Mouse (Mus musculus) lung, postnatal 25 days (tissue): Measurements from ENCODE around the gene Cbarp.

Source experiments
- DNase-seq: peaks from one replicate; pipeline ENCODE4 v3.0.0; 2022; ENCODE audit warnings: low spot score

The Cbarp gene

GRCm38 (mm10) chr10:80140666-80141035 lies at the start of gene Cbarp:
Gene Cbarp, minus strand, starts transcription at chr10:80140835.
- no peak for DNase-seq

- DNase-seq, result no peak
These were observed 49.4 kb upstream of the Cbarp start for GRCm38 (mm10) chr10:80189999-80190398.

DNA sequence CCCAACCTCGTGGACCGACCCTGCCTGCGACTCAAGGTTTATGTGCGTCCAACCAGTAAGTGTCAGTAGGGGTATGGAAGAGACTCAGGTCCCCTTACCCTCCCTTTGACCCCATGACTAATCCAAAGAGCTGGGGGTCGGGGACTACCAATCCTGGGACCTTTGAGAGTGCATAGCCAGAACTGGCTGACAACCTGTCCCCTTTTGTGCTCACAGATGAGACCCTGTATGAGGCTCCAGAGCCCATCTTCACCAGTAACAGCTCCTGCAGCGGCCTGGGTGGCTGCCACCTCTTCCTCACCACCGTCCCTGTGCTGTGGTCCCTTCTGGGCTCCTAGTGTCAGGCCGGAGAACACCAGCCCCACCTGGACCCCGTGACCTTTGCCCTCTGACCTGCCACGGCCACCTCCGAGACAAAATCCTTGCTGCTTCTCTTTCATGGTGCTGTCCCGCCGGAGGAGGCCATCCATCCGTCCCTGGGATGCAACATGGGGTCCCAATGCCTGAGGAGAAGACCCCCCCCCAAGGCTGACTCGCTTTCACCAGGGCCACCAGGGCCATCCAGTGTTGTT lies 47.9 kb upstream of the Cbarp start:
- DNase-seq, result no peak

GRCm38 (mm10) chr10:80187739-80188138 lies 47.1 kb upstream of the Cbarp start:
- no peak for DNase-seq

- DNase-seq, result no peak
These were observed 46.0 kb upstream of the Cbarp start for GRCm38 (mm10) chr10:80186649-80187048.

DNA sequence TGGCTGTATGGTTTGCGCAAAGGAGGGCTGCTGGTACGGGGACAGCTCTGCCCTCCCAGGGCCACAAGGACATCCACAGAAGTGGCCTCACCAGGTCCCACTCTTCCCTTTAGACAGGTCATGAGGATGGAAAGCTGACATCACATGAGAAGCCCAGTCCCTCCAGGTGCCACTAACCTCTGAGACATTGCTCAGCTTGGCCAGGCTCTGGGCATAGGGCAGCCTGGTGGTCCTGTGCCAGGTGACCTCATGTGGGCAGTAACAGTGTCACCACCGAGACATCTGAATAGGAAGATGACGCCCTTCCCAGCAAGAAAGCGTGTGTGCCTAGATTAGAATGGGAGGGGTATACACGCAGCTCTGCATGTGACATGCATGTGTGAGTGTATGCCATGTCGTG lies 41.9 kb upstream of the Cbarp start:
- DNase-seq, result no peak

DNA sequence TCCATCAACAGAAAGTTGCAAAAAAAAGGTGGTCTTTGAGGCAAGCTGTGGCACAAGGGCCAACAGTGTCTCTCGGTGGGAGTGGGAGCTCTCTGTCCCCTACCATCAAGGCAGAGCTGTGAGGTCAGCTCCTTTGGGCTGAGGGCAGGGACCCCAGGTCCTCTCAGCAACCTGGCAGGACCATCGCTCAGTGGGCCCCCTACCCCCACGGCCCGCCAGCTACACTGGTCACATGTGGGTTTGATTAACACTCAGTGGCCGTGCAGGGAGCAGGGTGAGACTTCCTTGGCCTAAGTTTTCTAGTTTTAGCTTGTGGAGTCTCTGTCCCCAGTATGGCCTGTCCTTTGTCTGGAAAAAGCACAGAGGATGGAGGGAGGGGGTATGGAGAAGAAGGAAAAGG lies 40.2 kb upstream of the Cbarp start:
- DNase-seq, result no peak

DNA sequence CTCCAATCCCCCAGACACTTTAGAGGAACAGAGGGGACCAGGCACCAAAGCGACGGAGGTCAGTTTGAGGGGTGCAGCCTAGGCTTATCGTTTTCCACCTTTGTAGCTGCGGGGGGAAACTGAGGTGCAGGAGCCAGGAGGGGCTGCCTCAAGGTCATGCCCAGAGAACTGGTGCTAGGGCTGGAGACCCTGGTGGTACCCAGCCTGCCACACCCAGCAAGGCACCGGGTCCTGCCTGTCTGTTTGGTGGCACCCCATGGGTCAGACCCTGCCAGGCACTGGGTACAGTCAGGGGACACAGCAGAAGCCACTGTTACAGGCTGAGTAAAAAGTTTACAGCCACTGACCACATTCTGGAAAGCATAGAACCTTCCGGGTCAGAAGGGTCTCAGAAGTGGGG lies 39.7 kb upstream of the Cbarp start:
- no peak for DNase-seq

DNA sequence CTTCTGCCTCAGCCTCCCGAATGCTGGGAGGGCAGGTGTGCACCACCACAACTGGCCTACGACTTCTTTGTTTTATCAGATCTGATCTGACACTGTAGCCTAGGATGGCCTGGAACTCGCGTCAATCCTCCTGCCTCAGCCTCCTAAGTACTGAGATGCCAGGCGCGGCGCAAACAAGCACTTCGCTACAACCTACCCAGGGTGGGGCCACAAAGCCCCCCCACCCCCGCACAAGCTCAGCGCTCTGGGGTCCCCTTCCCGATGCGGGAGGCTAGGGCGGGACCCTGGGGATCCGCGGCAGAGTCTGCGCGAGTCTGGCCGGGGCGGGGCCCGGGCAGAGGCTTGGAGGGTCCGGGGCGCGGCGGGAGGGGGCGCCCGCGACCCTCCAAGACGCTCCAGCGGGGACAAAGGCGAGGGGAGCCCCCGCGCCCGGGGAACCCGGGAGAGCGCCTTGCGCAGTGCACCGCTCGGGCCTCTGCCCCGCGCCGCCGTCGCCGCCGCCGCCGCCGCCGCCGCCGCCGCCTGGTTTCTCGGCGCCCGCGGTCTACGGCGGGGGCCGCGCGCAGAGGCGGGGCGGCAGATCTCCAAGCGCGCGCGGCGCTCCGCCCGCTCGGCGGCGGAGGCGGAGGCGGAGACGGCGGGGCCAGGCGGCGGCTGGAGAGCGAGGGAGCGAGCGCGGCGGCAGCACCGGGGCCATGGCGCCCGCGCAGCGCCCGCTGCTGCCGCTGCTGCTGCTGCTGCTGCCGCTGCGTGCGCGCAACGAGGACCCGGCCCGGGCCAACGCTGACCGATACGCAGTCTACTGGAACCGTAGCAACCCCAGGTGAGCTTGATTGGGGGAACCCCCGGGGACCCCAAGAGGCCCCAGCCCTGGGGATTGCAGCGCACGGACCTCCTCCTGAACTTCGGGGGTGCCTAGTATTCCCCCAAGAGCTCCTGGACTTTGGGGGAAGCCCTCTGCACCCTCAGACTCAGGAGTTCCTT lies 38.7 kb upstream of the Cbarp start, which contains the start of gene Efna2:
Efna2 (plus strand) TSS at position 415 of the 984 bp plus-strand sequence.
- no peak for DNase-seq

DNA sequence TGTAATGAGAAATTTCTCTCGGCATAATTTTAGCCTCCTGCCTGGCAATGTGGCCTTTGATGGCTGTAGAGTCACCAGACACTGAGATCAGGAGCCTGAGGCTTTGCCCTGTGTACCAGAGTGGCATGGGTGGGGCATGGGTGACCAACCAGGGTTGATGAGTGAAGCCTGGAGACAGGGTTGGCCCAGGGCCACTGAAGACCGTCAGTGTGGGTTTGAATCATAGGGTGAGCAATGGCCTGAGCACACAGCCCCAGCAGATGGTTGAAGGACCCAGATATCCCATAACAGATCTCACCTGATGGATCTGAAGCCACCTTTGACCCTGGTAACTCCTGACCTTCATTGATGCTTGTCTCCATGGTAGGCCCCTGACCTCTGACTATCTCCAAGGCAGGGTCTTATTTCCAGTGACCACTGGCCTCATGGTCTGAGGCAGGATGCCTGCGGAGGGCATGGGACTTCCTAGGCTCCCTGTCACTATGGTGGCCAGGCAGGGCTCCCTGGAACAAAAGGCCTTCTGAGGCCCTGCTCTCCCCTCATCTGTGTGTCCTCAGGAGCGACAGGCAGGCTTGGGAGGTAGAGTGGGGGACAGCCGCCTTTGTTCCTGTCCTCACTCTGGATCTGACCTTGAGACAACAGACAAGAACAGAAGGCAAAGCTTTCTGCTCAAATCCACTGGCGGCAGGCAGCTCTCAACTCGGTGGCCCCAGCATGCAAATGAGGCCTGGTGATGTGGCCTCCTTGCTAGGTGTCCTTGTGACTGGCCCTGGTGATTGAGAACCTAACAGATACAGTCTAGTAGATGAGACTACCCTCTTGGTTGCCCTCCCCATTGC lies 37.0 kb upstream of the Cbarp start:
- no peak for DNase-seq

- DNase-seq, result no peak
These were observed 35.7 kb upstream of the Cbarp start for GRCm38 (mm10) chr10:80176270-80176834.

GRCm38 (mm10) chr10:80175536-80176269 lies 35.1 kb upstream of the Cbarp start:
- no peak for DNase-seq

GRCm38 (mm10) chr10:80174705-80175104 lies 34.1 kb upstream of the Cbarp start:
- no peak for DNase-seq

GRCm38 (mm10) chr10:80173955-80174640 lies 33.5 kb upstream of the Cbarp start:
- DNase-seq, result no peak

- no peak for DNase-seq
These were observed 32.7 kb upstream of the Cbarp start for GRCm38 (mm10) chr10:80173358-80173757.

DNA sequence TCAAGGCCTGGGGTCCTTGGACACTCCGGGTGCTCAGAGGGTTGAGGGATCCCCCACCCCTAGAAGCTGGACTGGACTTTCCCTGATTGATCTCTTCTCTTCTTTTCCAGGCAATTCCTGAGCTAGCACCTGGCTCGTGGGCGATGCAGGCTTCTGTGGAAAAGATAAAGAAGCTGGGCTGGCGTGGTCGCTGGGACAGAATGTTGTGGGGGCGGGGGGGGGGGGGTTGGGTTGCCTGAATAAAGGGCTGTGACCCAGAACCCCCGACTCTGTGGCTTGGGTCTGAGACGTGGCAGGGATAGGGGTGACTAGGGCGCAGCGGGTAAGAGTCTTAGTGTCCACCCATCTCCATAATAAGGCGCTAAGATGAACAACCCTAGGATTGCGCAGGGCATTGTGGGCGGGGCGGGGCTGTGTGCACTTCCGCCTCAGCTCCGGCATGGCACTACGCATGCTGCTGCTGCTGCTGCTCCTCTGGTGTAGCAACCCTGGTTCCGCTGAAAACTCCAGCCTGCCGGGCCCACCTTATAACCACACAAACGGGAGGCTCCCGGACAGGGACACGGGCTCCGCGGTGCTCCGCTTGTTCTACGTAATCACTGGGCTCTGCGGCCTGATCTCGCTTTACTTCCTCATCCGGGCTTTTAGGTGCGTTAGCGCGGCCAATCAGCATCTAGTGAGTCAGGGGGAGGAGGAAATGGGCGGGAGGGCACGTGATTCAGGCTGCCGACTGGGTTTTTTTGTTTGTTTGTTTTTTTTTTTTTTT lies 32.1 kb upstream of the Cbarp start, which contains the start of gene 1600002K03Rik:
1600002K03Rik (plus strand) TSS at position 418 of the 766 bp plus-strand sequence.
- DNase-seq, result peak; percentile 94

DNA sequence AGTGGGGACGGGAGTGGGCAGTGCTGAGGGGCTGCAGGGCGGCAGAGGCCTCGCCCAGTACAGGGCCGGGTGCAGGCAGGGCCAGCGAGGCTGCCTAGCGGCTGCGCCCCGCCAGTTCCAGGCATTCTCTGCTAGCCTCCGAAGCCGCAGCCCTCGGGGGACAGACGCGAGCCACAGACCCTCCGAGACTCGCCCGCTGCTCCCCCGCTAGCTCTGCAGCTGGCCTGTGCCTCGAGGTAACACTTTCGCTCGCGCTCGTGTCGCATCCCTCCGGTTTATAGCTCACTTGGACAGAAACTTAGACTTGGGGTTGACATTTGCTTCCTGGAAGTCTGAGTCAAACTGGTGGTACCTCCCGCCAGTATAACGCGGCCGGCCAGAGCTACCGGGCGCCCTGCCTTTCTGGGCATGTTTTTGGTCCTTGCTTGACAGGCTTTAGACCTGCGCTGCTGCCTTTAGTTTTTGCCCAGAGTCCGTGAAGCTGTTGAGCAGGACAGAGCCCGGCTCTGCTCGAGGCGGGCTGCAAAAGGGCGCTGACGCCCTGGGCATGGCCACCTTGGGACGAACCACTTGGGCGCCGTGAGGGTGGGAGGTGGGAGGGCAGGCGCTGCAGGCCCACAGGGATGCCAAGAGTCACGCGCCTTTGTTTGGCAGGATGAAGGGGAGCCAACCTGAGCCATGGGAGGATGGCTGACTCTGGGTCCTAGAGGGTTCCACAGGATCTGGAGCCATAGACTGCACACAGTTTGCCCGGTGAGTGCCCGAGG lies 31.3 kb upstream of the Cbarp start:
- DNase-seq, result no peak

DNA sequence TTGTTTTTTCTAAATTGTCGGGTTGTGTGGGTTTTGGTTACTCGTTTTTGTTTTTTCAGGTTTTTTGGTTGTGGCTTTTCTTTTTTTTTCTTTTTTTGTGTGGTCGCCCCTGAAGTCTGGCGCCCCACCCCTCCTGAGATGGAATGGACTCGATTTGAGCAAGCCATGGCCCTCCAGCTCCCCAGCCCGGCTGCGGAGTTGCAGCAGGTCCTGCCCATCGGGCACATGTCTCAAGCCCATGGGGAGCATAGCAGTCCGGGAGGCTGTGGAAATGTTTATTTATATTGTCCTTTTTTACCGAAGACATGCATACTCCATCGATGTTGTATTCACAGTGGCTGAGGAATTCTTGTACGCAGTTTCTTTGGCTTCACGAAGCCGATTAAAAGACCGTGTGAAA lies 30.6 kb upstream of the Cbarp start:
- no peak for DNase-seq

- no peak for DNase-seq
These were observed 30.0 kb upstream of the Cbarp start for GRCm38 (mm10) chr10:80170601-80171021.
